Comparison of ENCODE assay signal across 26 mouse cellular contexts in genomic region chr3:8084749-8085148, GRCm38 (mm10).
"Had no signal": no experiment of that assay in that cellular context is flagged by ENCODE, and none has a peak within 500 bp of the region (broad histone marks: within the 10 kb centered on the region; RNA-seq: fewer than 3 reads in every experiment).

No protein-coding gene starts in this region.

- ATAC-seq: hindbrain, embryonic 16.5 days; inflammation-experienced regulatory T-cells, adult 6 months; intestine, embryonic 15.5 days; intestine, postnatal 0 days; liver, embryonic 12.5 days had no signal

- H3K27me3 ChIP-seq: heart, embryonic 12.5 days; hindbrain, embryonic 12.5 days; intestine, embryonic 15.5 days; limb, embryonic 13.5 days; limb, embryonic 15.5 days; liver, embryonic 12.5 days had no signal

- H3K36me3 ChIP-seq: heart, embryonic 10.5 days; heart, embryonic 12.5 days; hindbrain, embryonic 10.5 days; hindbrain, embryonic 12.5 days; intestine, embryonic 15.5 days; limb, embryonic 13.5 days; limb, embryonic 15.5 days; liver, embryonic 12.5 days had no signal

- H3K4me3 ChIP-seq: gastrocnemius, adult 2 months; heart, embryonic 10.5 days; heart, embryonic 12.5 days; hindbrain, embryonic 10.5 days; hindbrain, embryonic 12.5 days; intestine, embryonic 15.5 days; limb, embryonic 13.5 days; limb, embryonic 15.5 days; liver, embryonic 12.5 days had no signal

- H3K4me2 ChIP-seq: heart, embryonic 12.5 days; hindbrain, embryonic 12.5 days; hindbrain, embryonic 14.5 days; intestine, embryonic 15.5 days; limb, embryonic 13.5 days; limb, embryonic 15.5 days; liver, embryonic 12.5 days had no signal

- DNase-seq: gastrocnemius, adult 2 months; gastrocnemius, postnatal 10 days; gastrocnemius, postnatal 25 days; heart, adult 18-20 months; heart, postnatal 10 days; heart, postnatal 4 days; kidney, adult 18-20 months; kidney, adult 8-10 months; kidney, postnatal 14 days; kidney, postnatal 36 days; layer of hippocampus, adult 9-11 months; layer of hippocampus, postnatal 36 days; left cerebral cortex, postnatal 4 days had no signal

- H3K9ac ChIP-seq: heart, embryonic 12.5 days; hindbrain, embryonic 12.5 days; hindbrain, embryonic 14.5 days; intestine, embryonic 15.5 days; limb, embryonic 13.5 days; limb, embryonic 15.5 days; liver, embryonic 12.5 days; liver, embryonic 14.5 days had no signal

- H3K9me3 ChIP-seq: heart, embryonic 10.5 days; heart, embryonic 12.5 days; hindbrain, embryonic 10.5 days; hindbrain, embryonic 12.5 days; intestine, embryonic 15.5 days; limb, embryonic 13.5 days; limb, embryonic 15.5 days; liver, embryonic 12.5 days had no signal

- H3K27ac ChIP-seq: gastrocnemius, adult 2 months; heart, embryonic 10.5 days; hindbrain, embryonic 10.5 days; hindbrain, embryonic 12.5 days; hindbrain, embryonic 14.5 days; intestine, embryonic 15.5 days; limb, embryonic 13.5 days; limb, embryonic 15.5 days; liver, embryonic 12.5 days; liver, embryonic 14.5 days had no signal

- H3K4me1 ChIP-seq: heart, embryonic 10.5 days; heart, embryonic 12.5 days; hindbrain, embryonic 10.5 days; hindbrain, embryonic 12.5 days; intestine, embryonic 15.5 days; limb, embryonic 13.5 days; limb, embryonic 15.5 days; liver, embryonic 12.5 days had no signal
